Mouse (Mus musculus) hematopoietic stem cell, adult 5-6 weeks (primary cell): ENCODE results near the gene Tmem128. TPM values are rescaled to one million over a fixed set of nuclear protein-coding genes. Genes with fewer than 3 reads are reported as not detected.

Experiments used
- ATAC-seq, 2 experiments: fragments of 125-278 bp in 1 of 2; replicated peaks in 1 of 2; 2 replicates each; pipeline ENCODE4 v1.8.0; 2016 to 2017; ENCODE audit warnings: inconsistent platforms in 2 of 2, mild to moderate bottlenecking in 2 of 2, moderate number of reproducible peaks in 2 of 2, low read depth in 1 of 2, moderate TSS enrichment in 1 of 2; ENCODE audit not compliant: low FRiP score in 2 of 2, poor library complexity in 2 of 2, severe bottlenecking in 2 of 2, insufficient read depth in 1 of 2, low TSS enrichment in 1 of 2
- total RNA-seq: library from RNA; stranded (forward); fragments of 172-1452, 232-1000 nt; gene quantifications from 2 replicates; pipeline ENCODE4 v1.2.3, GENCODE M21; 2017

Tmem128 gene
- total RNA-seq, 1 experiment from 2014 or later: 28.4 TPM

GRCm38 (mm10) chr5:38273831-38274230 lies 13.8 kb downstream of the Tmem128 start:
- ATAC-seq: 0 out of 4 replicates have a peak, but pooled peaks of 1 of the 2 experiments have one; percentile 14

DNA sequence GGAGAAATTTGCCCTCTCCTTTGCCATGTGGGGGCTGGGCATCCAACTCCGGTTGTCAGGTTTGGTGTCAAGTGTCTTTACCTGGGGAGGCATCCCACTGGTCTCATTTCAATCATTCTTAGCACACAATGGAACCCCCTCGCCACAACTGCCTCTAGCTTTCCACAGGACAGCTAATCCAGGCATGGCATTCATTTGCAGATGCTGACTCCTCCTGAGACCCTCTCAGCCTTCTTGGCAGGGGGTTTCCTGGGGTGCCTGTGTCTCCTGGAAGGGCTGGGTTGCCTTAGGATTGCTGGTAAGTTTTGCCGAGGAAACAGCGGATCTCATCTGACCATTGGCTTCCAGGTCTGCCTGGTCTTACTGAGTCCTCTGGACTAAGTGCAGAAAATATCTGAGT lies 15.8 kb downstream of the Tmem128 start, which contains the start of gene Otop1:
Gene Otop1 (plus strand): TSS at position 202 of the 400 bp plus-strand sequence.
- no peak for ATAC-seq

GRCm38 (mm10) chr5:38276451-38276850 lies 16.5 kb downstream of the Tmem128 start:
- peak in 1 of 2 experiments; percentile 12; a peak in 1 of 4 replicates for ATAC-seq

DNA sequence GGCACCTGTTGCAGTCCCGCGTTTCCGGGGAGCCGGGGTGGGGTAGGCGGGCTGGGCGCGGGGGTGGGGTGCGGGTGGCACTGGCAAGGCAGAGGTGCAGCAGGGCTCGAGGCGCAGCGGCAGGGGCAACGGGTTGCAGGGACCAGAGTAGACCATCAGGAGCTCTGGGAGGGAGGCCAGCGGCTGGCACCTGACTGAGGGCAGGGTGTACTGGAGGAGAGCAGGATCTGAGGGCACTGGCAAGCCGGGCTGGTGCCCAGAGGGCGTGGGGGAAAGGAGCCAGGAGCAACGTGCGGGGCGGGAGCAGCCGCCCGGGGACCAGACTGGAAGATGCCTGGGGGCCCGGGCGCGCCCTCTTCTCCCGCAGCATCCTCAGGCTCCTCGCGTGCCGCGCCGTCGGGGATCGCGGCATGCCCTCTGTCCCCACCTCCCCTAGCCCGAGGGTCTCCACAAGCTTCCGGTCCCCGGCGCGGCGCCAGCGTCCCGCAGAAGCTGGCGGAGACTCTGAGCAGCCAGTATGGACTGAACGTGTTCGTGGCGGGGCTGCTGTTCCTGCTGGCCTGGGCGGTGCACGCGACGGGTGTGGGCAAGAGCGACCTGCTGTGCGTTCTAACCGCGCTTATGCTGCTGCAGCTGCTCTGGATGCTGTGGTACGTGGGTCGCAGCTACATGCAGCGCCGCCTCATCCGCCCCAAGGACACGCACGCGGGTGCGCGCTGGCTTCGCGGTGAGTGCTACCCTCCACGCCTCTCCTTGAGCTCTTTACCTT lies 17.3 kb downstream of the Tmem128 start:
- ATAC-seq: peak in 1 of 2 experiments; percentile 43; a peak in 1 of 4 replicates

GRCm38 (mm10) chr5:38277936-38278600 lies 18.1 kb downstream of the Tmem128 start:
- no peak for ATAC-seq

GRCm38 (mm10) chr5:38280075-38280474 lies 20.1 kb downstream of the Tmem128 start:
- peak in 1 of 2 experiments; percentile 44; a peak in 1 of 4 replicates for ATAC-seq

DNA sequence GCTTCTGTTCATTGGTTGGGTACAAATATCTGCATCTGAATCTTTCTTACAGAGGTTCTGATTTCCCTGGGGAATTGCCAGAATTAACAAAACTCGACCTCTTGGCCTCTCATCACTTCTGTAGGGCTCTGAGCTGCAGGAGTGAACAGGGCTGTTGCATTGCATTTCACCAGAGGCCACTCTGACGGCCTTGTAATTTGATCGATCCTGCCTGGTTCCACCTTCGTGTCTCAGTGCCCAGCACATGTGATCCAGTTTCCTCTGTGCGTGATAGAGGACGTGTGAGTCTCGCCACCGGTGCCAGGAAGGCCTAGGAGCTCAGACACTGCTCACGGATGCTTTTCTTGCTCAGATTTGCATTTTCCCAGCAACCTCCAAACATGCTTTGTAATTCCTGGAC lies 25.7 kb downstream of the Tmem128 start:
- no peak for ATAC-seq

- no peak for ATAC-seq
Measured at GRCm38 (mm10) chr5:38288476-38288875, 28.5 kb downstream of the Tmem128 start.

GRCm38 (mm10) chr5:38301761-38302411 lies 41.9 kb downstream of the Tmem128 start:
- ATAC-seq: no peak

DNA sequence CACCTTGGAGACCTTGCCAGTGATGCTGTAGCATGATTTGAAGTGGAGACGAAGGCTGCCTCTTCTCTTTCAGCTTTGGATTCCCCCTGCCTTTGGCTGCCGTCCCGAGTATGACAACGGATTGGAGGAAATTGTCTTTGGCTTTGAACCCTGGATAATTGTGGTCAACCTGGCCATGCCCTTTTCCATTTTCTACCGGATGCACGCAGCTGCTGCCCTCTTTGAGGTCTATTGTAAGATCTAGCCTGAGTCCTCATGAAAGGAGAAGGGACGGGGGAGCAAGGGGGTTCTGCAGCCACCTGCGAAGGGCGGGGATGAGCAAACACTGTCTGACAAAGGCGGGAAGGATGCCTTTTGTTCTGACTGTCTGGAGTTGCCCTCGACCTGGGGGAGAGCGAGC lies 42.7 kb downstream of the Tmem128 start:
- ATAC-seq: no peak

GRCm38 (mm10) chr5:38305241-38305640 lies 45.3 kb downstream of the Tmem128 start:
- no peak for ATAC-seq

DNA sequence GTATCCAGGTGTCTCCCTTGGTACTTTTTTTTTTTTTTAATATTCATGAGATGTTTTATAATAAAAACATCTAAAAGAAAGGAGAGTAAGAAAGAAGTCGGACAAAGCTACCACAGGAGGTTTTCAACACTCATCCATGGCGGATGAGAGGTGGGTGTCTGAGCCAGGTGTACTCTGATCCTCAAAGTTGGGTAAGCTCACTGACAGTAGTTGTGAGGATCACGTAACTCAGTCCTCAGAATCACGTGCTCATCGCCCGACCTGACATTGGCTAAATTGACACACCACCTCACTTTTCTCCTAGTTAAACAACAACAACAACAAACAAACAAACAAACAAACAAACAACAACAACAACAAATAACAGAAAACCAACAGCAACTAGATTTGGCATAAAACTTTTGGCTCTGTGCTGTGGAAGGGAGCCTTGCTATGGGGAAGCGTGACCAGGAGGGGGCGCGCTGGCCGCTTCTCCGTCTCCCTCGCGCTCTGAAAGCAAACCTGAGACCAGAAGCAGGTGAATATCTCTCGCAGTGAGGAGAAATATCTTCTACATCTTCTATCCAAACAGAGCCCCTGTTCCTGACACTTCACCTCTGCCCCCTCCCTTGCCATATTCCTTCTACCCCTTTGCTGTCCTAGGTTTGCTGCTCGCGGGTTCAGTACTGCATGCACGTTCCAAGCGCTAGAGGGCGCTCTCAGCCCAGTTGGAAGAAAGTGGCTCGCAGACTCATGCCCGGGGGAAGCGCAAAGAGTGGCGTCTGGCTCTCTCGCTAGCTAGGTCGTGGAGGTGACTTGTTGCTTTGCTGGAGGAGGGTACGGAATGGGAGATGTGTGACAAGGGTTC lies 47.5 kb downstream of the Tmem128 start:
- peak; percentile 86 to 90 for ATAC-seq

GRCm38 (mm10) chr5:38308873-38309272 lies 48.9 kb downstream of the Tmem128 start:
- peak; percentile 57 to 66; a peak in 3 of 4 replicates for ATAC-seq

DNA sequence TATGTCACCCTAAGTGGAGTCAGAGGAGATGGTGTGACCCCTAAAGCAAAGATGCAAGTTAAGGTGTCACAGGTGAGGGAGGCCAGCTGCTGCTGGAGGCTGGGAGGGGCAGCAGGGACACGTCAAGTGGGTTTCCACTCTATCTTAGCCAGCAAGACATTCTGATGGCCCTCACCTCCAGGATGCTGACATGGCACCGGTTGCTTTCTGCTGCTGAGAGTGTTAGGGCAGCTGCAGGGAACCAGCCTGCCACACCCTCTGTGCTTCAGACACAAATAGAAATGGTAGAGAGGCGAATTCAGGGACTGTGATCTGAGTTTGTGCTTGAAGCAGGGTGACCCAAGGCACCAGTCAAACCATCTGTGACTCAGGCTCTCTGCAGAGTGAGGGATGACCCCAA lies 49.8 kb downstream of the Tmem128 start:
- no peak for ATAC-seq
